Mouse (Mus musculus) embryo, embryonic 10 days (tissue): ENCODE data around the gene Trpm8.

Source experiments
- DNase-seq: peaks from one replicate; pipeline ENCODE4 v3.0.0-alpha.2; 2015; ENCODE audit warnings: low spot score

Gene Trpm8

GRCm38 (mm10) chr1:88247660-88248059 is 29.8 kb upstream of the Trpm8 start:
- no peak for DNase-seq

- no peak for DNase-seq
Observed at GRCm38 (mm10) chr1:88248658-88249057, 28.8 kb upstream of the Trpm8 start.

- no peak for DNase-seq
Observed at GRCm38 (mm10) chr1:88249596-88249995, 27.9 kb upstream of the Trpm8 start.

GRCm38 (mm10) chr1:88250023-88250422 is 27.4 kb upstream of the Trpm8 start:
- DNase-seq = no peak

- no peak for DNase-seq
Observed at GRCm38 (mm10) chr1:88253106-88253505, 24.4 kb upstream of the Trpm8 start.

- no peak for DNase-seq
Observed at GRCm38 (mm10) chr1:88253540-88253939, 23.9 kb upstream of the Trpm8 start.

- DNase-seq = no peak
Observed at GRCm38 (mm10) chr1:88254793-88255465, 22.5 kb upstream of the Trpm8 start.

- DNase-seq = no peak
Observed at GRCm38 (mm10) chr1:88255466-88255857, 22.0 kb upstream of the Trpm8 start.

- DNase-seq = no peak
Observed at GRCm38 (mm10) chr1:88255989-88256754, 21.3 kb upstream of the Trpm8 start.

GRCm38 (mm10) chr1:88256886-88257663 is 20.4 kb upstream of the Trpm8 start:
- DNase-seq = no peak

GRCm38 (mm10) chr1:88257681-88258080 is 19.8 kb upstream of the Trpm8 start:
- no peak for DNase-seq

GRCm38 (mm10) chr1:88258361-88258760 is 19.1 kb upstream of the Trpm8 start:
- no peak for DNase-seq

- DNase-seq = peak; percentile 61
Observed at GRCm38 (mm10) chr1:88258881-88259642, 18.4 kb upstream of the Trpm8 start.

- no peak for DNase-seq
Observed at GRCm38 (mm10) chr1:88259643-88260024, 17.8 kb upstream of the Trpm8 start.

GRCm38 (mm10) chr1:88260114-88260513 is 17.3 kb upstream of the Trpm8 start:
- no peak for DNase-seq

- DNase-seq = no peak
Observed at GRCm38 (mm10) chr1:88260604-88261377, 16.7 kb upstream of the Trpm8 start.

GRCm38 (mm10) chr1:88261706-88262105 is 15.8 kb upstream of the Trpm8 start:
- DNase-seq = no peak

GRCm38 (mm10) chr1:88262255-88262654 is 15.2 kb upstream of the Trpm8 start:
- no peak for DNase-seq

- no peak for DNase-seq
Observed at GRCm38 (mm10) chr1:88262961-88263360, 14.5 kb upstream of the Trpm8 start.

GRCm38 (mm10) chr1:88263778-88264177 is 13.7 kb upstream of the Trpm8 start:
- DNase-seq = no peak

- DNase-seq = no peak
Observed at GRCm38 (mm10) chr1:88264237-88264868, 13.1 kb upstream of the Trpm8 start.
